Mouse (Mus musculus): ENCODE measurements around the gene Olfr1160. TPM values are rescaled to one million over a fixed set of nuclear protein-coding genes. Genes with fewer than 3 reads are reported as not detected.
"Not testable (repeated sequence)": the region's sequence is repeated elsewhere in the genome, so short reads cannot be mapped to it uniquely, and the experiment has no call there.

Olfr1160 gene
- not detected in 2 replicates for polyA plus RNA-seq (2015; fragmentation: Nextera tagmentation; extraction: Ambion mirVana)

DNA sequence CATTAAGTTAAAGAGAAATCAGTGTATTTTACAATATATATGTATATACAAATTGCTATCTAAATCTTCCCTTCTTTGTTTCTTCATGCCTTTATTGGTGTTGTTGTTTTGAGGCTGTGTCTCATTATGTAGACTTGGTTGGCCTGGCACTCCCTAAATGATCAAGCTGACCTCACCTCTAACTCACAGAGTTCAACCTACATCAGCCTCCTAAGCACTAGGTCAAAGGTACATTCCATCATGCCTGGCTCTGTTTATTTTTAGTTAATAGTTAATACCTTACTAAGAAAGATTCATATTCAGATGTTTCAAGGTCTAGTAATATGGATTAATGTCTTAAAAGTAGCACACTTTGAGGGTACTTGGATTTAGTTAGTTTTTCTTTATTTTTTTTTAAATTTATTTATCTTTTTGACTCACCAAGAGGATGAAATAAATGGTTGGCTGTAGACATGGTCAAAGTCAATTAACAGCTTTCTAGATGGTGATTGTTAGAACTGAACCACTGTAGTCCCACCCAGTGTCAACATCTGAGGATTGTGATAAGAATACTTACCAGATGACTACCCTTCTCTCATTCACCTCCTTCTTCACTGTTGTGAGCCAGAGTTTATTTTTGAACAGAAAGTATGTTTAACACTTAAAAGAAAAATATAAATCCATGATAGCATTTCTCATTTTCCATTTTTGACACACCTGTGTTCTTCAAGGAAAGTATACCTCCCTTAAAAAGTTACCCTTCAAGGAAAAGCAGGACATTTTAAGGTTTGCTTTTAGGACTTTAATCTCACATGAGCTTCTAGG is at the start of gene Olfr1160:
Gene Olfr1160 (minus strand): TSS at position 754 of the 804 bp plus-strand sequence.
- H3K27ac ChIP-seq (ENCODE audit: low read length), result no peak within 1 kb of the TSS
- no peaks in the 10 kb centered on the region for H3K27me3 ChIP-seq (ENCODE audit: control insufficient read depth, insufficient read depth, low read depth, low read length)
- H3K9me3 ChIP-seq (ENCODE audit: control insufficient read depth, low read length), result no peaks in the 10 kb centered on the region
- no peak within 1 kb of the TSS for H3K4me3 ChIP-seq (ENCODE audit: low read length)
- H3K9ac ChIP-seq (ENCODE audit: low read length), result no peak within 1 kb of the TSS
- no peak within 1 kb of the TSS for H3K4me2 ChIP-seq (ENCODE audit: low read depth, low read length)
- no peak for ATAC-seq (ENCODE audit: low read depth)
- H3K4me1 ChIP-seq (replicated peaks; ENCODE audit: control insufficient read depth, insufficient read depth, low read length), result no peaks in the 10 kb centered on the region
- H3K36me3 ChIP-seq (ENCODE audit: control insufficient read depth, insufficient read depth, low read length), result no peaks in the 10 kb centered on the region

DNA sequence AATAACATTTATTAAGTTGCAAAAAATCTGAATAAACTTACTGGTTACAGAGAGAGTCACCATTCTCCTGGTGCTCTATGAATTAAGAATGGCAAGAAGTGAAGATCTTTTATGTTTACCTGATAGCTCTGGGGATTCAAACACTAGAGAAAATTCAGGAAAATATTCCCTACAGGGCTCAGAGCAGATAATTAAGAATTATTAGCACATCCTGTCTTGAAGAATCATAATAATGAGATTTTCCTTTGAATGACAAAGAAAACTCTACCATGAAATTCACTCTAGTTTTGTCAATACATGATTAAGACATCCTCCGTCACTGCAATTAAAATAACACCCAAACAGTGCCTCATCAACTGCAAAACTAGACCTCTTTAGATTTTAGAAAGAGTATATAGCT is 43.0 kb upstream of the Olfr1160 start, which contains the start of gene Olfr1162:
Gene Olfr1162 (minus strand): TSS at position 101 of the 400 bp plus-strand sequence.
- Histone ChIP-seq H3K4me3 (ENCODE audit: low read length) (no peak within 1 kb of the TSS), H3K27me3 (ENCODE audit: control insufficient read depth, insufficient read depth, low read depth, low read length) (no peaks in the 10 kb centered on the region), H3K27ac (ENCODE audit: low read length) (no peak within 1 kb of the TSS), H3K9me3 (ENCODE audit: control insufficient read depth, low read length) (no peaks in the 10 kb centered on the region), H3K36me3 (ENCODE audit: control insufficient read depth, insufficient read depth, low read length) (no peaks in the 10 kb centered on the region), H3K9ac (ENCODE audit: low read length) (no peak within 1 kb of the TSS), H3K4me2 (ENCODE audit: low read depth, low read length) (no peak within 1 kb of the TSS), H3K4me1 (replicated peaks; ENCODE audit: control insufficient read depth, insufficient read depth, low read length) (no peaks in the 10 kb centered on the region)
- 79% methylated on average over 1 of the region's 1 CpGs for whole genome bisulfite sequencing
- no peak for ATAC-seq (ENCODE audit: low read depth)

DNA sequence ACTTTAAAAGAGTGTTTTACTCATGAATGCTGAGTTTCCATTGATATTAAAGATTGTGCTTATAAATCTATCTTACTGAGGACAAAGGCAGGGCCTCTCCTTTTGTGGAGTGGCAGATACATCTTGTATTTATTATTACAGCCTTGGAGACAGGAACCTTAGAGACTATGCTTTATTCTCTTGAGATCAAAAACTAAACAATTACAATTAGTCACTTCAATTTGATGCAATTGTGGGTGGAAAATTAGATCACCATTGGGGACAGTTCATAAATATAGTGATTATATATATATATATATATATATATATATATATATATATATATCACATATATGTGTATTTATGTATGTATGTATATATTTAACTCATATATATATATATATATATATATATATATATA is 29.5 kb upstream of the Olfr1160 start, which contains the start of gene Olfr73:
Gene Olfr73 (minus strand): TSS at position 101 of the 400 bp plus-strand sequence.
- H3K9ac ChIP-seq (ENCODE audit: low read length), result no peak within 1 kb of the TSS

DNA sequence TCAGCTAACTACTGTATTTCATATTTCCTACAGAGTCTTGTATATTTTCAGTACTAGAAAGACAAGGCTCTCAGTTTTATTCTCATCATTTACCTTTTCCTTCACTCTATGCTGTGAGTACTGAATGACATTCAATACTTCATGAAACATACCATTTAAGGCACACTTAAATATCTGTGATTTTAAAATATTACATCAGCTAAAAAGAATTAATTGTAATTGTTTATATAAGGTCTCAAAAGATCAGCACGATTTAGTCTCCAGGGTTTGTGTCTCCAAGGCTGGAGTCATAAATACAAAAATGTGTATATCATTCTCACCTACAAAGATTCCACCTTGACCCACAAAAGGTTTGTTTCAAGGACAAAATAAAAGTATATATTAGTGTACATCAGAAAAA is 14.4 kb upstream of the Olfr1160 start, which contains the start of gene Olfr1161:
Gene Olfr1161 (plus strand): TSS at position 301 of the 400 bp plus-strand sequence.
- H3K27ac ChIP-seq (ENCODE audit: low read length); H3K27me3 ChIP-seq (ENCODE audit: control insufficient read depth, insufficient read depth, low read depth, low read length); H3K4me3 ChIP-seq (ENCODE audit: low read length); H3K4me2 ChIP-seq (ENCODE audit: low read depth, low read length); H3K9me3 ChIP-seq (ENCODE audit: control insufficient read depth, low read length); ATAC-seq (ENCODE audit: low read depth); H3K9ac ChIP-seq (ENCODE audit: low read length); H3K36me3 ChIP-seq (ENCODE audit: control insufficient read depth, insufficient read depth, low read length); H3K4me1 ChIP-seq (replicated peaks; ENCODE audit: control insufficient read depth, insufficient read depth, low read length): not testable (repeated sequence)
- WGBS, result 62% methylated on average over 1 of the region's 1 CpGs

More for the DNA sequence above, 29.5 kb upstream of the Olfr1160 start, which contains the start of gene Olfr73:
- Histone ChIP-seq H3K4me2 (ENCODE audit: low read depth, low read length) (no peak within 1 kb of the TSS), H3K9me3 (ENCODE audit: control insufficient read depth, low read length) (no peaks in the 10 kb centered on the region), H3K27ac (ENCODE audit: low read length) (no peak within 1 kb of the TSS), H3K36me3 (ENCODE audit: control insufficient read depth, insufficient read depth, low read length) (no peaks in the 10 kb centered on the region), H3K27me3 (ENCODE audit: control insufficient read depth, insufficient read depth, low read depth, low read length) (no peaks in the 10 kb centered on the region), H3K4me3 (ENCODE audit: low read length) (no peak within 1 kb of the TSS), H3K4me1 (replicated peaks; ENCODE audit: control insufficient read depth, insufficient read depth, low read length) (no peaks in the 10 kb centered on the region)
- no peak for ATAC-seq (ENCODE audit: low read depth)

DNA sequence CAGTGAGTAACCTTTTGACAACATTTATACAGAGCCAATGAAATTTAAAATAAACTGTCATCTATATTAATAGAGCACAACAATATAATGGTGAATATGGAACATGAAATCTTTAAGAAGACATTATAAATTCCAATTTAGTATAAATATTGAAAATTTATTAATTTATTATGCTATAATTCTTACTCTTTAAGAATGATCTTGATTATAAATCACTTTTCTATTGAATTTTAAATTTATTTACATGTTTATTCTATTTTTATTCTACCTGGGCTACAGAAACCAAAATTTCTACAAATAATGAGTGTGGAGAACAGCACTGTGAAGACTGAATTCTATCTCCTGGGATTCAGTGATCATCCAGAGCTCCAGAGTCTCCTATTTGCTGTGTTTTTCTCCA is 18.3 kb downstream of the Olfr1160 start, which contains the start of gene Olfr1158:
Gene Olfr1158 (plus strand): TSS at position 301 of the 400 bp plus-strand sequence.
- Histone ChIP-seq H3K4me2 (ENCODE audit: low read depth, low read length) (no peak within 1 kb of the TSS), H3K27me3 (ENCODE audit: control insufficient read depth, insufficient read depth, low read depth, low read length) (no peaks in the 10 kb centered on the region), H3K36me3 (ENCODE audit: control insufficient read depth, insufficient read depth, low read length) (no peaks in the 10 kb centered on the region), H3K27ac (ENCODE audit: low read length) (no peak within 1 kb of the TSS), H3K4me1 (replicated peaks; ENCODE audit: control insufficient read depth, insufficient read depth, low read length) (no peaks in the 10 kb centered on the region), H3K4me3 (ENCODE audit: low read length) (no peak within 1 kb of the TSS), H3K9me3 (ENCODE audit: control insufficient read depth, low read length) (no peaks in the 10 kb centered on the region), H3K9ac (ENCODE audit: low read length) (no peak within 1 kb of the TSS)
- ATAC-seq (ENCODE audit: low read depth), result no peak

DNA sequence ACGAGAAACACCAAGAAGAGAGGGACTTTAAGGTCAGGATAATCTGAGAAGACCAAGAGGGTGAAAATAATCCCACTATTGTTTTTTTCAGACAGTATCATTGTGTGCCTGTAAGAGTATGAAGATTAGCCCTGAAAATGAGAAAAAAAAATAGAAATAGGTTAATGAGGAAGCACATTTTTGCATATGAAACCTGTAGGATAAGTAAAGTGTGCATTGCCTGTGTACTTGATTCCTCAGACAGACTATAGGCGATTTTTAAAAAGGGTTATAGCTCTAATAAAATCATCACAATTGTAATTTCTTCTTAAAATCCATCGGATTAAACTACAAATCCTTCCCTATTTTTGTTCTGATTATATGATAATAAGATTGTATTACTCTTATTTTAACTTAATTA is 33.5 kb downstream of the Olfr1160 start, which contains the start of gene Olfr74:
Gene Olfr74 (minus strand): TSS at position 101 of the 400 bp plus-strand sequence.
- no peaks in the 10 kb centered on the region for H3K9me3 ChIP-seq (ENCODE audit: control insufficient read depth, low read length)
- H3K4me2 ChIP-seq (ENCODE audit: low read depth, low read length), result no peak within 1 kb of the TSS
- H3K4me1 ChIP-seq (replicated peaks; ENCODE audit: control insufficient read depth, insufficient read depth, low read length), result no peaks in the 10 kb centered on the region
- H3K4me3 ChIP-seq (ENCODE audit: low read length), result no peak within 1 kb of the TSS
- H3K36me3 ChIP-seq (ENCODE audit: control insufficient read depth, insufficient read depth, low read length), result no peaks in the 10 kb centered on the region
- H3K27me3 ChIP-seq (ENCODE audit: control insufficient read depth, insufficient read depth, low read depth, low read length), result no peaks in the 10 kb centered on the region
- 61% methylated on average over 3 of the region's 3 CpGs for WGBS
- H3K9ac ChIP-seq (ENCODE audit: low read length), result no peak within 1 kb of the TSS
- ATAC-seq (ENCODE audit: low read depth), result no peak
- no peak within 1 kb of the TSS for H3K27ac ChIP-seq (ENCODE audit: low read length)

DNA sequence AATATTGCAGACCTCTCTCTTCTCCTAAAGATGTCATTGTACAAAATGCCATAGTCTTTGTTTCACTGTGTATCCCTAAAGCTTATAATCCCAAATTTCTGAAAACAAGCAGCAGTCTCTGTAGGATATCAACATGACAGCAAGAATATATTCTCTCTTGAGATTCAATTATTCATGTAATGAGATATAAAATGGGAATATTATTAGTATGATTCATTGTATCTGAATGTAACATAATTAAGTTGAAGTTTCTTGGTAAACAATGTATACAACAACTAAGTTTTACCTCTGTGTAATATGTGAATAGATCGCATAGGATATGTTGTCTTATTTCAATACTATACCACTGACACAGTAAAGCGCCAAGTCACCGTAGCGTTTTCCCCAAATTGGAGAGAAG is 39.9 kb downstream of the Olfr1160 start, which contains the start of gene Olfr1157:
Gene Olfr1157 (minus strand): TSS at position 101 of the 400 bp plus-strand sequence.
- Histone ChIP-seq H3K36me3 (ENCODE audit: control insufficient read depth, insufficient read depth, low read length) (no peaks in the 10 kb centered on the region), H3K9ac (ENCODE audit: low read length) (no peak within 1 kb of the TSS), H3K4me2 (ENCODE audit: low read depth, low read length) (no peak within 1 kb of the TSS), H3K27me3 (ENCODE audit: control insufficient read depth, insufficient read depth, low read depth, low read length) (no peaks in the 10 kb centered on the region), H3K4me1 (replicated peaks; ENCODE audit: control insufficient read depth, insufficient read depth, low read length) (no peaks in the 10 kb centered on the region), H3K9me3 (ENCODE audit: control insufficient read depth, low read length) (no peaks in the 10 kb centered on the region), H3K4me3 (ENCODE audit: low read length) (no peak within 1 kb of the TSS), H3K27ac (ENCODE audit: low read length) (no peak within 1 kb of the TSS)
- no peak for ATAC-seq (ENCODE audit: low read depth)
- 94% methylated on average over 4 of the region's 4 CpGs for WGBS

DNA sequence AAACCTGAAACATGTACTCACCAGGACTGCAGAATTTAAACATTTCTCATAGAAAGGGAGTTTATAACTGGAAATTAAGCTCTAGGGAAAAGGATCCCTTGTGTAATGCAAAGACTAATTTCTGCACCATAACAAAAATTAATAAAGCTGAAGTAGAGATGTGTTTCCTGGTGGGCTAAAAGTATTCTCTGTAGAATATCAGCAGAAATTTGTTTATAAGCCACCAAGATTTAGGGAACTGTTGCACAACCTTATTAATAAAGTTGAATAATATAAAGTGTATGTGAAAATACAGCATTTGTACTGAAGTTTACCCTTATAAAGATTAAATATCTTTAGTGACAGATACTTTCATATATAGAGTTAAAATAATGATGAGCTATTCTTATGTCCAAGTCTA is 55.1 kb downstream of the Olfr1160 start, which contains the start of gene Olfr1156:
Gene Olfr1156 (minus strand): TSS at position 101 of the 400 bp plus-strand sequence.
- Histone ChIP-seq H3K4me3 (ENCODE audit: low read length) (no peak within 1 kb of the TSS), H3K4me2 (ENCODE audit: low read depth, low read length) (no peak within 1 kb of the TSS), H3K27ac (ENCODE audit: low read length) (no peak within 1 kb of the TSS), H3K4me1 (replicated peaks; ENCODE audit: control insufficient read depth, insufficient read depth, low read length) (no peaks in the 10 kb centered on the region), H3K9ac (ENCODE audit: low read length) (no peak within 1 kb of the TSS), H3K27me3 (ENCODE audit: control insufficient read depth, insufficient read depth, low read depth, low read length) (no peaks in the 10 kb centered on the region), H3K36me3 (ENCODE audit: control insufficient read depth, insufficient read depth, low read length) (no peaks in the 10 kb centered on the region), H3K9me3 (ENCODE audit: control insufficient read depth, low read length) (no peaks in the 10 kb centered on the region)
- no peak for ATAC-seq (ENCODE audit: low read depth)

All from lung, embryonic 16.5 days (tissue).